Mouse (Mus musculus): Measurements from ENCODE around the gene Fam227a. TPM values are rescaled to one million over a fixed set of nuclear protein-coding genes. Genes with fewer than 3 reads are reported as not detected.
A peak's percentile ranks its signal among the peaks of the same experiment; 100 is the strongest.

Gene Fam227a
- total and polyA plus RNA-seq, 3 experiments: 0.35 to 0.60 TPM; not detected in 1

GRCm38 (mm10) chr15:79687175-79687574 lies 28.4 kb upstream of the Fam227a start:
- Histone ChIP-seq H3K79me2 (ENCODE audit: control insufficient read depth, insufficient read depth, low read length, poor library complexity) (peaks cover 68% of the 10 kb centered on the region), H3K36me3 (ENCODE audit: control insufficient read depth in 1 of 2, insufficient read depth in 2 of 2, low read length in 2 of 2) (peaks cover 0 to 32% of the 10 kb centered on the region in 2 experiments; a peak in 3 of 4 replicates), H3K4me3 (ENCODE audit: control insufficient read depth in 1 of 2, insufficient read depth in 1 of 2, low read depth in 2 of 2, low read length in 2 of 2) (peak overlapping the region; percentile 93 to 96), H3K9me3 (replicated peaks; ENCODE audit: insufficient read depth, low read length) (no peaks in the 10 kb centered on the region), H3K4me1 (ENCODE audit: control insufficient read depth in 1 of 2, insufficient read depth in 2 of 2, low read length in 2 of 2) (peaks cover 8 to 26% of the 10 kb centered on the region in 2 experiments), H3K9ac (ENCODE audit: control insufficient read depth, low read depth, low read length, poor library complexity, severe bottlenecking) (peak overlapping the region; percentile 97), H3K27me3 (ENCODE audit: control insufficient read depth in 1 of 2, insufficient read depth in 2 of 2, low read length in 2 of 2) (no peaks in the 10 kb centered on the region), H3K27ac (ENCODE audit: control insufficient read depth, low read depth, low read length) (peak overlapping the region; percentile 78)
- DNase-seq (ENCODE audit: low read depth, low spot score): peak; percentile 53
- TF ChIP-seq ZKSCAN1 (IDR thresholded peaks at IDR 0.05; ENCODE audit: low read depth, low read length): no peak
- TF ChIP-seq SIN3A (IDR thresholded peaks at IDR 0.05; ENCODE audit: low read length): peak; percentile 66
- TF ChIP-seq TBP (IDR thresholded peaks at IDR 0.05; ENCODE audit: low read depth, low read length): no peak
- no peak for TF ChIP-seq GABPA (IDR thresholded peaks at IDR 0.05; ENCODE audit: low read depth, low read length)
- TF ChIP-seq POLR2AphosphoS2 (IDR thresholded peaks at IDR 0.05; ENCODE audit: low read length): no peak
- no peak for TF ChIP-seq MYB (IDR thresholded peaks at IDR 0.05; ENCODE audit: low read depth, low read length)
- no peak for TF ChIP-seq CHD2 (IDR thresholded peaks at IDR 0.05; ENCODE audit: low read length)
- TF ChIP-seq HCFC1 (IDR thresholded peaks at IDR 0.05; ENCODE audit: low read depth, low read length): 0 out of 2 replicates have a peak, but pooled peaks have one; percentile 36
- no peak for TF ChIP-seq TAL1 (IDR thresholded peaks at IDR 0.05; ENCODE audit: low read length)
- no peak for TF ChIP-seq ZC3H11A (IDR thresholded peaks at IDR 0.05; ENCODE audit: low read depth, low read length)
- TF ChIP-seq ZNF384 (IDR thresholded peaks at IDR 0.05; ENCODE audit: low read depth, low read length): peak; percentile 57
- no peak for TF ChIP-seq ELF1 (IDR thresholded peaks at IDR 0.05; ENCODE audit: low read depth, low read length)
- TF ChIP-seq POLR2A (IDR thresholded peaks at IDR 0.05; ENCODE audit: control insufficient read depth in 1 of 2, insufficient read depth in 1 of 2, low read depth in 1 of 2, low read length in 2 of 2, poor library complexity in 1 of 2): no peak
- no peak for TF ChIP-seq RAD21 (IDR thresholded peaks at IDR 0.05; ENCODE audit: low read depth, low read length)
- no peak for TF ChIP-seq MAFK (IDR thresholded peaks at IDR 0.05; ENCODE audit: borderline replicate concordance, low read depth, low read length)
- TF ChIP-seq MYC (IDR thresholded peaks at IDR 0.05; ENCODE audit: low read depth, low read length): peak; percentile 50; the same call in 1 of the 2 replicates
- TF ChIP-seq TCF12 (IDR thresholded peaks at IDR 0.05; ENCODE audit: low read depth, low read length): no peak
- no peak for TF ChIP-seq BHLHE40 (IDR thresholded peaks at IDR 0.05; ENCODE audit: borderline replicate concordance, low read depth, low read length)
- no peak for TF ChIP-seq GATA1 (IDR thresholded peaks at IDR 0.05; ENCODE audit: low read depth, low read length)
- TF ChIP-seq ETS1 (IDR thresholded peaks at IDR 0.05; ENCODE audit: low read depth, low read length): no peak
- peak; percentile 49; the same call in 1 of the 2 replicates for TF ChIP-seq UBTF (IDR thresholded peaks at IDR 0.05; ENCODE audit: borderline replicate concordance, insufficient read depth, low read depth, low read length)
- TF ChIP-seq E2F4 (IDR thresholded peaks at IDR 0.05; ENCODE audit: borderline replicate concordance, low read depth, low read length): no peak; the same call in 1 of the 2 replicates
- TF ChIP-seq CHD1 (IDR thresholded peaks at IDR 0.05; ENCODE audit: low read depth, low read length): no peak; the same call in 1 of the 2 replicates
- TF ChIP-seq USF1 (IDR thresholded peaks at IDR 0.05; ENCODE audit: low read depth, low read length): no peak
- TF ChIP-seq SMC3 (IDR thresholded peaks at IDR 0.05; ENCODE audit: low read depth, low read length): no peak
- no peak for TF ChIP-seq EP300 (IDR thresholded peaks at IDR 0.05; ENCODE audit: low read depth in 1 of 2, low read length in 2 of 2)
- no peak for TF ChIP-seq MAZ (IDR thresholded peaks at IDR 0.05; ENCODE audit: low read depth, low read length)
- TF ChIP-seq NRF1 (IDR thresholded peaks at IDR 0.05; ENCODE audit: insufficient read depth, low read depth, low read length, poor library complexity, severe bottlenecking): no peak
- TF ChIP-seq JUND (IDR thresholded peaks at IDR 0.05; ENCODE audit: low read depth, low read length): no peak
- no peak for TF ChIP-seq USF2 (IDR thresholded peaks at IDR 0.05; ENCODE audit: borderline replicate concordance in 1 of 2, insufficient read depth in 1 of 2, low read depth in 1 of 2, low read length in 2 of 2)
- TF ChIP-seq KAT2A (conservative IDR thresholded peaks at IDR 0.05; ENCODE audit: low read depth, low read length): no peak
- TF ChIP-seq MXI1 (IDR thresholded peaks at IDR 0.05; ENCODE audit: low read depth, low read length): peak; percentile 41; the same call in 1 of the 2 replicates
- no peak for TF ChIP-seq POLR2AphosphoS5 (IDR thresholded peaks at IDR 0.05; ENCODE audit: borderline replicate concordance, low read depth, low read length)
- no peak for TF ChIP-seq RCOR1 (IDR thresholded peaks at IDR 0.05; ENCODE audit: low read depth, low read length)
- TF ChIP-seq NELFE (IDR thresholded peaks at IDR 0.05; ENCODE audit: low read depth, low read length): no peak
- TF ChIP-seq MEF2A (IDR thresholded peaks at IDR 0.05; ENCODE audit: extremely low read depth, insufficient replicate concordance, low read depth, low read length, poor library complexity, severe bottlenecking): no peak
- no peak for TF ChIP-seq MAX (IDR thresholded peaks at IDR 0.05; ENCODE audit: low read length)
- TF ChIP-seq ZMIZ1 (IDR thresholded peaks at IDR 0.05; ENCODE audit: low read depth, low read length): no peak

Data from MEL (cell line).